Mouse (Mus musculus) heart, embryonic 14.5 days (tissue): ENCODE data around the gene Trim34b. TPM values are rescaled to one million over a fixed set of nuclear protein-coding genes. Genes with fewer than 3 reads are reported as not detected.

Experiments
- polyA plus RNA-seq: library from polyadenylated mRNA; unstranded; fragments of >200 nt; fragmentation: Nextera tagmentation; extraction: Ambion mirVana; gene quantifications from 2 replicates; pipeline ENCODE4 v1.2.1, GENCODE M21; 2014

Trim34b gene
- polyA plus RNA-seq, 1 experiment from 2014 or later = not detected

Other genes starting within 250 kb of the Trim34b start
- not detected in 2 replicates for gene Olfr645, start 244.0 kb upstream of the Trim34b start, polyA plus RNA-seq
- gene Olfr646, start 224.6 kb upstream of the Trim34b start, polyA plus RNA-seq = not detected in 2 replicates
- not detected in 2 replicates for gene Ubqln5, start 199.6 kb upstream of the Trim34b start, polyA plus RNA-seq
- not detected in 2 replicates for gene Olfr643, start 192.1 kb upstream of the Trim34b start, polyA plus RNA-seq
- gene Ubqln3, start 186.2 kb upstream of the Trim34b start, polyA plus RNA-seq = not detected in 2 replicates
- not detected in 2 replicates for gene Ubqlnl, start 178.9 kb upstream of the Trim34b start, polyA plus RNA-seq
- not detected in 2 replicates for gene Olfm5, start 164.6 kb upstream of the Trim34b start, polyA plus RNA-seq
- 0.08 and 0.39 TPM in 2 replicates for gene Olfr648, start 146.1 kb upstream of the Trim34b start, polyA plus RNA-seq
- gene Olfr649, start 133.5 kb upstream of the Trim34b start, polyA plus RNA-seq = not detected in 2 replicates
- gene Trim6, start 110.7 kb upstream of the Trim34b start, polyA plus RNA-seq = 1.9 and 2.3 TPM in 2 replicates
- 3.6 and 4.7 TPM in 2 replicates for gene Trim34a, start 85.0 kb upstream of the Trim34b start, polyA plus RNA-seq
- 0.47 and 0.54 TPM in 2 replicates for gene Trim5, start 41.4 kb upstream of the Trim34b start, polyA plus RNA-seq
- 8.0 and 9.5 TPM in 2 replicates for gene Trim12a, start 14.0 kb upstream of the Trim34b start, polyA plus RNA-seq
- 2.0 and 2.6 TPM in 2 replicates for gene Trim12c, start 23.9 kb downstream of the Trim34b start, polyA plus RNA-seq
- gene Trim30b, start 40.4 kb downstream of the Trim34b start, polyA plus RNA-seq = not detected in 2 replicates
- gene Trim30c, start 71.4 kb downstream of the Trim34b start, polyA plus RNA-seq = 0.11 and 0.23 TPM in 2 replicates
- gene Trim30a, start 135.7 kb downstream of the Trim34b start, polyA plus RNA-seq = 1.2 and 1.6 TPM in 2 replicates
- 0.70 and 0.98 TPM in 2 replicates for gene Trim30d, start 178.4 kb downstream of the Trim34b start, polyA plus RNA-seq
- gene Olfr651, start 220.7 kb downstream of the Trim34b start, polyA plus RNA-seq = not detected in 2 replicates
- not detected in 2 replicates for gene Olfr652, start 231.4 kb downstream of the Trim34b start, polyA plus RNA-seq
- gene Olfr653, start 247.8 kb downstream of the Trim34b start, polyA plus RNA-seq = not detected in 2 replicates